Mouse (Mus musculus) olfactory bulb, adult 2 months (tissue): ENCODE data around the gene Ecsit. TPM values are rescaled to one million over a fixed set of nuclear protein-coding genes. Genes with fewer than 3 reads are reported as not detected.

Source experiments
- H3K27ac ChIP-seq: fragments of 200-500 bp; 2 replicates; pipeline ENCODE4 v1.5.1; 2012; ENCODE audit warnings: low read depth, low read length; ENCODE audit not compliant: insufficient read depth
- H3K4me1 ChIP-seq: fragments of 200-500 bp; 2 replicates; pipeline ENCODE4 v1.6.1; 2012; ENCODE audit warnings: low read length; ENCODE audit not compliant: control insufficient read depth, insufficient read depth
- H3K4me3 ChIP-seq: fragments of 200-500 bp; 2 replicates; pipeline ENCODE4 v1.5.1; 2012; ENCODE audit warnings: mild to moderate bottlenecking, low read depth, low read length, moderate library complexity; ENCODE audit not compliant: insufficient read depth
- CTCF ChIP-seq: fragments of 200-500 bp; IDR thresholded peaks from 2 replicates; pipeline ENCODE4 v1.5.1; 2012; ENCODE audit warnings: low read depth, mild to moderate bottlenecking, low read length, moderate library complexity; ENCODE audit not compliant: insufficient read depth
- POLR2A ChIP-seq: fragments of 200-500 bp; IDR thresholded peaks from 2 replicates; pipeline ENCODE4 v1.6.1; 2012; ENCODE audit warnings: mild to moderate bottlenecking, low read depth, low read length, moderate library complexity; ENCODE audit not compliant: insufficient read depth
- WGBS: fragments of 180-500 bp; shearing (Covaris S2); methylation state at CpG from one replicate; pipeline ENCODE4 v1.1.7; 2018; 5-methylcytosine and 5-hydroxymethylcytosine counted together
- polyA plus RNA-seq: library from polyadenylated mRNA; stranded (reverse); fragments of >200 nt; gene quantifications from 2 replicates; pipeline ENCODE4 v1.2.4, GENCODE M21; 2012; ENCODE audit warnings: low replicate concordance; ENCODE audit not compliant: missing spikeins, insufficient read depth, insufficient read length

Ecsit gene
- polyA plus RNA-seq, 1 experiment: not detected

- Histone ChIP-seq H3K27ac (peak within 1 kb of the TSS; percentile 72), H3K4me3 (peak within 1 kb of the TSS; percentile 68), H3K4me1 (0 out of 2 replicates have a peak, but pooled peaks cover 4% of the 10 kb centered on the region)
- TF ChIP-seq CTCF (no peak), POLR2A (peak; percentile 51)
- WGBS: under 1% methylated on average over 86 of the region's 87 CpGs
Observed at GRCm38 (mm10) chr9:22070791-22071573, 14.3 kb downstream of the Ecsit start, which contains the start of the genes Gm49318 and Zfp653. Gene Gm49318, minus strand, starts transcription at chr9:22071259. Gene Zfp653, minus strand, starts transcription at chr9:22071376.

- peak overlapping the region; percentile 2; the same call in 1 of the 2 replicates for H3K27ac ChIP-seq
- 31% methylated on average over 4 of the region's 4 CpGs for whole genome bisulfite sequencing
- H3K4me3 ChIP-seq: peak overlapping the region; percentile 68
- TF ChIP-seq CTCF (no peak), POLR2A (no peak)
- 0 out of 2 replicates have a peak, but pooled peaks cover 4% of the 10 kb centered on the region for H3K4me1 ChIP-seq
Observed at GRCm38 (mm10) chr9:22069881-22070553, 15.2 kb downstream of the Ecsit start.

GRCm38 (mm10) chr9:22067195-22067594, 18.0 kb downstream of the Ecsit start:
- H3K4me3 ChIP-seq: no peak overlapping the region
- TF ChIP-seq POLR2A (no peak), CTCF (no peak)
- no peak overlapping the region for H3K27ac ChIP-seq
- 0 out of 2 replicates have a peak, but pooled peaks cover 4% of the 10 kb centered on the region for H3K4me1 ChIP-seq
- 80% methylated on average over 5 of the region's 5 CpGs for WGBS

GRCm38 (mm10) chr9:22066433-22066832, 18.8 kb downstream of the Ecsit start:
- Histone ChIP-seq H3K4me1 (0 out of 2 replicates have a peak, but pooled peaks cover 4% of the 10 kb centered on the region), H3K4me3 (no peak overlapping the region), H3K27ac (no peak overlapping the region)
- 66% methylated on average over 3 of the region's 3 CpGs for WGBS
- TF ChIP-seq CTCF (peak; percentile 70), POLR2A (no peak)

- TF ChIP-seq CTCF: no peak
- Histone ChIP-seq H3K27ac (no peak overlapping the region), H3K4me3 (no peak overlapping the region), H3K4me1 (0 out of 2 replicates have a peak, but pooled peaks cover 4% of the 10 kb centered on the region)
- 96% methylated on average over 11 of the region's 11 CpGs for WGBS
Observed at GRCm38 (mm10) chr9:22065642-22066041, 19.6 kb downstream of the Ecsit start.

GRCm38 (mm10) chr9:22064341-22064740, 20.9 kb downstream of the Ecsit start:
- H3K4me1 ChIP-seq: no peaks in the 10 kb centered on the region
- no peak overlapping the region for H3K27ac ChIP-seq
- WGBS: 80% methylated on average over 3 of the region's 3 CpGs
- no peak overlapping the region for H3K4me3 ChIP-seq
- TF ChIP-seq POLR2A: no peak
- TF ChIP-seq CTCF: no peak

GRCm38 (mm10) chr9:22061339-22061738, 23.9 kb downstream of the Ecsit start:
- 79% methylated on average over 2 of the region's 2 CpGs for WGBS
- Histone ChIP-seq H3K27ac (no peak overlapping the region), H3K4me1 (peaks cover 7% of the 10 kb centered on the region; the same call in 1 of the 2 replicates), H3K4me3 (no peak overlapping the region)
- TF ChIP-seq POLR2A (no peak), CTCF (no peak)

- no peak for TF ChIP-seq CTCF
- no peak for TF ChIP-seq POLR2A
- Histone ChIP-seq H3K4me1 (peaks cover 12% of the 10 kb centered on the region), H3K27ac (peak overlapping the region; percentile 41; the same call in 1 of the 2 replicates), H3K4me3 (no peak overlapping the region)
- 35% methylated on average over 9 of the region's 9 CpGs for WGBS
Observed at GRCm38 (mm10) chr9:22058011-22058424, 27.2 kb downstream of the Ecsit start.

- TF ChIP-seq POLR2A (no peak), CTCF (no peak)
- WGBS: 92% methylated on average over 9 of the region's 9 CpGs
Observed at GRCm38 (mm10) chr9:22057031-22057517, 28.2 kb downstream of the Ecsit start.

More at GRCm38 (mm10) chr9:22057031-22057517, 28.2 kb downstream of the Ecsit start:
- H3K27ac ChIP-seq: no peak overlapping the region
- H3K4me1 ChIP-seq: peaks cover 12% of the 10 kb centered on the region
- H3K4me3 ChIP-seq: no peak overlapping the region
